Mouse (Mus musculus) CH12.LX (cell line): ENCODE results near the gene 9430015G10Rik. TPM values are rescaled to one million over a fixed set of nuclear protein-coding genes. Genes with fewer than 3 reads are reported as not detected.

Experiments used
- DNase-seq: peaks from one replicate; pipeline ENCODE4 v3.0.0-alpha.2; 2013; ENCODE audit errors: extremely low read depth
- H3K27ac ChIP-seq: 2 replicates; pipeline ENCODE4 v1.5.1; 2012; ENCODE audit warnings: low read depth, mild to moderate bottlenecking, control low read depth, moderate library complexity; ENCODE audit not compliant: insufficient read depth
- H3K27me3 ChIP-seq: replicated peaks from 2 replicates; pipeline ENCODE3; 2012; ENCODE audit warnings: inconsistent platforms
- H3K36me3 ChIP-seq, 2 experiments: replicated peaks in 1 of 2; 2 replicates each; pipeline versions ENCODE3 to v1.6.1; 2012; ENCODE audit warnings: inconsistent platforms in 1 of 2, low read length in 1 of 2, mild to moderate bottlenecking in 1 of 2, mixed read lengths in 1 of 2, moderate library complexity in 1 of 2; ENCODE audit not compliant: control insufficient read depth in 1 of 2, insufficient read depth in 1 of 2
- H3K4me1 ChIP-seq, 2 experiments: 2 replicates each; pipeline ENCODE4 v1.6.1; 2012; ENCODE audit warnings: inconsistent platforms in 1 of 2, moderate library complexity in 1 of 2; ENCODE audit not compliant: insufficient read depth in 2 of 2, control insufficient read depth in 1 of 2
- H3K4me2 ChIP-seq: 2 replicates; pipeline ENCODE4 v1.6.1; 2012; ENCODE audit warnings: low read depth, mild to moderate bottlenecking, control low read depth; ENCODE audit not compliant: poor library complexity, insufficient read depth, severe bottlenecking
- H3K4me3 ChIP-seq, 3 experiments: fragments of 150-350 bp in 1 of 3; sonication (generic) in 1 of 3; replicated peaks in 1 of 3; 2 replicates each; pipeline versions ENCODE3 to v1.5.1; 2011 to 2012; ENCODE audit warnings: low read depth in 2 of 3, low read length in 2 of 3, mild to moderate bottlenecking in 2 of 3, moderate library complexity in 2 of 3, control low read depth in 1 of 3, improper control_type of control experiment in 1 of 3, inconsistent platforms in 1 of 3, mixed read lengths in 1 of 3; ENCODE audit not compliant: poor library complexity in 1 of 3
- H3K79me2 ChIP-seq: replicated peaks from 2 replicates; pipeline ENCODE4 v1.6.1; 2012; ENCODE audit warnings: mild to moderate bottlenecking, moderate library complexity; ENCODE audit not compliant: control insufficient read depth, poor library complexity, insufficient read depth, severe bottlenecking; ENCODE audit errors: extremely low read depth
- H3K9ac ChIP-seq: 2 replicates; pipeline ENCODE4 v1.6.1; 2012; ENCODE audit warnings: low read depth, mild to moderate bottlenecking, control low read depth, moderate library complexity; ENCODE audit not compliant: insufficient read depth
- H3K9me3 ChIP-seq: replicated peaks from 2 replicates; pipeline ENCODE3; 2012; ENCODE audit warnings: low read length, inconsistent platforms, mixed read lengths
- CHD2 ChIP-seq: IDR thresholded peaks from 2 replicates; pipeline ENCODE4 v1.6.1; 2011; ENCODE audit warnings: low read length, improper control_type of control experiment
- E2F4 ChIP-seq: IDR thresholded peaks from 2 replicates; pipeline ENCODE4 v1.6.1; 2011; ENCODE audit warnings: low read depth, low read length, improper control_type of control experiment; ENCODE audit not compliant: insufficient replicate concordance
- ELF1 ChIP-seq: IDR thresholded peaks from 2 replicates; pipeline ENCODE4 v1.6.1; 2014; ENCODE audit warnings: low read depth, mild to moderate bottlenecking, inconsistent platforms, low read length, improper control_type of control experiment
- EP300 ChIP-seq: IDR thresholded peaks from 2 replicates; pipeline ENCODE4 v1.6.1; 2011; ENCODE audit warnings: low read length, improper control_type of control experiment
- ETS1 ChIP-seq: conservative IDR thresholded peaks from 2 replicates; pipeline ENCODE4 v1.6.1; 2012; ENCODE audit warnings: low read depth, mild to moderate bottlenecking, inconsistent platforms, low read length, improper control_type of control experiment, moderate library complexity
- GABPA ChIP-seq: IDR thresholded peaks from 2 replicates; pipeline ENCODE4 v1.6.1; 2012; ENCODE audit warnings: low read depth, low read length, improper control_type of control experiment, inconsistent platforms; ENCODE audit not compliant: insufficient replicate concordance
- HCFC1 ChIP-seq: IDR thresholded peaks from 2 replicates; pipeline ENCODE4 v1.6.1; 2012; ENCODE audit warnings: low read depth, mild to moderate bottlenecking, inconsistent platforms, low read length, improper control_type of control experiment
- KAT2A ChIP-seq: IDR thresholded peaks from 2 replicates; pipeline ENCODE4 v1.6.1; 2012; ENCODE audit warnings: low read length, improper control_type of control experiment, inconsistent platforms; ENCODE audit not compliant: insufficient replicate concordance
- MAFK ChIP-seq: IDR thresholded peaks from 2 replicates; pipeline ENCODE4 v1.6.1; 2011; ENCODE audit warnings: low read length, improper control_type of control experiment; ENCODE audit not compliant: insufficient replicate concordance
- MAX ChIP-seq: IDR thresholded peaks from 2 replicates; pipeline ENCODE4 v1.6.1; 2011; ENCODE audit warnings: low read length, improper control_type of control experiment
- MAZ ChIP-seq: IDR thresholded peaks from 2 replicates; pipeline ENCODE4 v1.6.1; 2012; ENCODE audit warnings: low read depth, mild to moderate bottlenecking, inconsistent platforms, low read length, improper control_type of control experiment, moderate library complexity
- MXI1 ChIP-seq: IDR thresholded peaks from 2 replicates; pipeline ENCODE4 v1.6.1; 2011; ENCODE audit warnings: mild to moderate bottlenecking, low read depth, low read length, improper control_type of control experiment
- MYC ChIP-seq: IDR thresholded peaks from 2 replicates; pipeline ENCODE4 v1.6.1; 2011; ENCODE audit warnings: low read depth, mild to moderate bottlenecking, improper control_type of control experiment, low read length
- NELFE ChIP-seq: IDR thresholded peaks from 2 replicates; pipeline ENCODE4 v1.6.1; 2011; ENCODE audit warnings: low read depth, low read length, improper control_type of control experiment
- NRF1 ChIP-seq: IDR thresholded peaks from 2 replicates; pipeline ENCODE4 v1.6.1; 2014; ENCODE audit warnings: low read depth, mild to moderate bottlenecking, inconsistent platforms, low read length, improper control_type of control experiment, moderate library complexity
- POLR2A ChIP-seq: IDR thresholded peaks from 2 replicates; pipeline ENCODE4 v1.6.1; 2011; ENCODE audit warnings: low read depth, mild to moderate bottlenecking, improper control_type of control experiment, low read length
- POLR2AphosphoS2 ChIP-seq: IDR thresholded peaks from 2 replicates; pipeline ENCODE4 v1.6.1; 2011; ENCODE audit warnings: low read depth, low read length, improper control_type of control experiment
- RAD21 ChIP-seq: IDR thresholded peaks from 2 replicates; pipeline ENCODE4 v1.6.1; 2011; ENCODE audit warnings: low read depth, mild to moderate bottlenecking, low read length, improper control_type of control experiment, moderate library complexity
- SIN3A ChIP-seq: IDR thresholded peaks from 2 replicates; pipeline ENCODE4 v1.6.1; 2012; ENCODE audit warnings: low read length, improper control_type of control experiment, inconsistent platforms
- TBP ChIP-seq: conservative IDR thresholded peaks from 2 replicates; pipeline ENCODE4 v1.6.1; 2011; ENCODE audit warnings: low read depth, low read length, improper control_type of control experiment
- TCF12 ChIP-seq: IDR thresholded peaks from 2 replicates; pipeline ENCODE4 v1.6.1; 2014; ENCODE audit warnings: low read depth, mild to moderate bottlenecking, inconsistent platforms, low read length, improper control_type of control experiment
- UBTF ChIP-seq: IDR thresholded peaks from 2 replicates; pipeline ENCODE4 v1.6.1; 2012; ENCODE audit warnings: low read depth, mild to moderate bottlenecking, inconsistent platforms, low read length, improper control_type of control experiment, moderate library complexity
- ZMIZ1 ChIP-seq: IDR thresholded peaks from 2 replicates; pipeline ENCODE4 v1.6.1; 2012; ENCODE audit warnings: low read depth, mild to moderate bottlenecking, inconsistent platforms, low read length, improper control_type of control experiment
- ZNF384 ChIP-seq: IDR thresholded peaks from 2 replicates; pipeline ENCODE4 v1.6.1; 2012; ENCODE audit warnings: low read depth, low read length, improper control_type of control experiment, inconsistent platforms
- dilution Hi-C: fragments of 300-500 bp; cut with MboI; formaldehyde crosslinking; loops from 2 replicates; pipeline ENCODE4 v1.14.3; 2020; ENCODE audit warnings: low sequenced_read_pairs; ENCODE audit not compliant: extremely low pct_unique_long_range_greater_than_20kb, extremely low pct_ligation_motif_present
- in situ Hi-C: fragments of 300-500 bp; cut with MboI; formaldehyde crosslinking; loops from 3 replicates; pipeline ENCODE4 v1.14.3; 2019; ENCODE audit warnings: low sequenced_read_pairs, low pct_ligation_motif_present, low pct_unique_long_range_greater_than_20kb, mixed read lengths
- polyA plus RNA-seq: library from polyadenylated mRNA; unstranded; fragments of >175 nt; gene quantifications from 2 replicates; pipeline ENCODE4 v1.2.1, GENCODE M21; 2012; ENCODE audit warnings: low read depth; ENCODE audit not compliant: insufficient read length
- total RNA-seq, 2 experiments: library from RNA; depleted of rRNA; stranded (reverse); fragments of 300-350 nt in 1 of 2; fragments of >200 nt in 1 of 2; gene quantifications; 2 replicates each; pipeline ENCODE4 v1.2.3; 2012 to 2014

9430015G10Rik gene
- total RNA-seq (2012; rRNA removed) (34.3 and 37.7 TPM in 2 replicates), total RNA-seq (2014; rRNA removed) (29.8 and 31.1 TPM in 2 replicates), polyA plus RNA-seq (29.8 and 33.2 TPM in 2 replicates)

DNA sequence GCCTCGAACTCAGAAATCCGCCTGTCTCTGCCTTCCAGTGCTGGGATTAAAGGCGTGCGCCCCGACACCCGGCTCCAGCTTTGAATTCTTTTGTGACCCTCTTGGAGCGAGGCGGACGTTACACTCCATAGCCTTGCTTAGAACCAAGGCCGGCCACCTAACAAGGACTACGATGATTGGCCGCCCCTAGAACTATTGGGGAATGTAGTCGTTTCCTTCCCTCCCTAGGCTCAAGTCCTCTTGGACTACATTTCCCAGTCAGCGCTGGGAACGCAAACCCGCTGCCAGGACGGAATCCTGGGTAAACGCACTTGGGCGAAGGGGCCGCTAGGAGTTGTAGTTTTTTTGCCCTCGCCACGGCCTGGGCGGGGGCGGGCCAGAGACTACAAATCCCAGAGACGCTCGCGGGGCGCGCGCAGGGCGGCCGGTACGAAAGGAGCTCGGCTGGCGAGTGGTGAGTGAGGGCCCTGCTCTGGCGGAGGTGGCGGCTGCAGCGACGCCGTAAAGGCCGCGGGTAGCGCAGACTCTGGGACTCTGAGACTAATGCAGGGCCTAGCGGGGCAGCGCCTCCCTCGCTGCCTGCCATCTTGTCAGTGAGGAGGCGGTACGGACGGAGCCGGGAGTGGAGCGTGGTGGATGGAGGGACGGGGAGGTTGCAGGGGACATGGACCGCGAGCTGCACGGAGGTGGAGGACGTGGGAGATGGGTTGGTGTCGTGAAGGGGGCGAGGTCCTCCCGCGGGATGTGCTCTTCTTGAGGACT lies at the start of gene 9430015G10Rik:
TSS of gene 9430015G10Rik (plus strand) at position 413 of the 762 bp plus-strand sequence.
- peaks cover 11% of the 10 kb centered on the region for H3K9me3 ChIP-seq
- peak within 1 kb of the TSS; percentile 86 for H3K4me2 ChIP-seq
- peak within 1 kb of the TSS; percentile 73 for H3K27ac ChIP-seq
- peak within 1 kb of the TSS; percentile 80 to 94 (median 92) for H3K4me3 ChIP-seq
- H3K79me2 ChIP-seq: peaks cover 11% of the 10 kb centered on the region
- DNase-seq: peak; percentile 99
- no peaks in the 10 kb centered on the region for H3K27me3 ChIP-seq
- in situ Hi-C loops: no loop called here
- peaks cover 2 to 15% of the 10 kb centered on the region in 2 experiments; a peak in 1 of 4 replicates for H3K4me1 ChIP-seq
- dilution Hi-C loops: no loop called here
- peak within 1 kb of the TSS; percentile 83 for H3K9ac ChIP-seq
- TF ChIP-seq GABPA: peak; percentile 98; the same call in 1 of the 2 replicates
- no peak for TF ChIP-seq EP300
- peak; percentile 56 for TF ChIP-seq NRF1
- peak; percentile 87 for TF ChIP-seq CHD2
- TF ChIP-seq MAX: 0 out of 2 replicates have a peak, but pooled peaks have one; percentile 7
- no peak for TF ChIP-seq ETS1
- TF ChIP-seq MYC: peak; percentile 50; the same call in 1 of the 2 replicates
- 0 out of 2 replicates have a peak, but pooled peaks have one; percentile 57 for TF ChIP-seq E2F4
- TF ChIP-seq RAD21: no peak; the same call in 1 of the 2 replicates
- TF ChIP-seq SIN3A: peak; percentile 78
- no peak; the same call in none of the 2 replicates for TF ChIP-seq ZNF384
- peak; percentile 85 for TF ChIP-seq POLR2A
- TF ChIP-seq UBTF: 0 out of 2 replicates have a peak, but pooled peaks have one; percentile 52
- TF ChIP-seq TBP: peak; percentile 47; the same call in 1 of the 2 replicates
- peak; percentile 57; the same call in 1 of the 2 replicates for TF ChIP-seq POLR2AphosphoS2
- peak; percentile 100 for TF ChIP-seq KAT2A
- TF ChIP-seq HCFC1: peak; percentile 95
- no peak for TF ChIP-seq MAFK
- TF ChIP-seq TCF12: peak; percentile 52; the same call in 1 of the 2 replicates
- peak; percentile 52 for TF ChIP-seq MXI1
- TF ChIP-seq NELFE: peak; percentile 29
- TF ChIP-seq ELF1: peak; percentile 82
- TF ChIP-seq ZMIZ1: peak; percentile 58; the same call in 1 of the 2 replicates
- no peak for TF ChIP-seq MAZ
- peaks cover 3 to 32% of the 10 kb centered on the region in 2 experiments for H3K36me3 ChIP-seq
